Mouse (Mus musculus): ENCODE results near the gene Acsl5.

DNA sequence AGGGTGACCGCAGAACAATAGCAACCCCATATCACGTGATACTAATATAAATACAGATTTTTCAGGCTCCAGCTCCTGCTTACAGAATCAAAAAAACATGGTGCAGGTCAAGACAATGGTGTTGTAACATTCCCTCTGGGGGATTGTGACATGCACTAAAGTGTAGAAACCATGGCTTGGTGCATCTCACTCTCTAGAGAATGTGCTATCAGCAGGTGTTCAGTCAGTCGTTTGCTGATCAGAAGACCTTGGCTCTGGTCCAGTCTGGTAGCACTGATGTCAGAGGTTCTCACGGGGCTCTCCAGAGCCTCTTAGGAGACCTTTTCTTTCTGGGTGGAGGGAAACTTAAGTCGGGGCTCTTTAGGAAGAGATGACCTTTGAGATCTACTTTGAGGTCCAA is 1.3 kb upstream of the Acsl5 start:
- TF ChIP-seq CTCF (IDR thresholded peaks at IDR 0.05; ENCODE audit: low read depth, low read length) (no peak), POLR2AphosphoS5 (IDR thresholded peaks at IDR 0.05; ENCODE audit: insufficient replicate concordance, low read depth, low read length) (no peak)
